Mouse (Mus musculus) layer of hippocampus, postnatal 10 days (tissue): ENCODE measurements around the gene Dnal4. TPM values are rescaled to one million over a fixed set of nuclear protein-coding genes. Genes with fewer than 3 reads are reported as not detected.
"Not testable (repeated sequence)": the region's sequence is repeated elsewhere in the genome, so short reads cannot be mapped to it uniquely, and the experiment has no call there.

Experiments
- DNase-seq, 2 experiments: peaks; one replicate each; pipeline ENCODE4 v3.0.0; 2021; ENCODE audit warnings: low spot score in 2 of 2
- long read RNA-seq: library from polyadenylated mRNA; stranded (forward); transcript quantifications from one replicate; pipeline ENCODE4 v2.0.0, GENCODE M21; 2023
- total RNA-seq, 2 experiments: library from RNA; stranded (reverse); gene quantifications; 2 replicates each; pipeline ENCODE4 v1.2.3; 2021

Gene Dnal4
- 10 to 100 TPM; 31.9 to 33.4 TPM for total RNA-seq
- long read RNA-seq, transcript Dnal4-201 (4 exons, 1,472 nt) = major isoform, 45 of 58 reads
- long read RNA-seq, partial matches to known transcripts = 7 of 58 reads
- long read RNA-seq, other reads (novel, unspliced or antisense) = 3 of 58 reads

- no peak for DNase-seq
Measured at GRCm38 (mm10) chr15:79777749-79778148, at the start of gene Dnal4. TSS of gene Dnal4 (minus strand) at chr15:79777849.

GRCm38 (mm10) chr15:79827061-79827777, 49.6 kb upstream of the Dnal4 start:
- peak in 1 of 2 experiments; percentile 34 for DNase-seq

GRCm38 (mm10) chr15:79826221-79826935, 48.7 kb upstream of the Dnal4 start:
- DNase-seq = no peak

GRCm38 (mm10) chr15:79825146-79825825, 47.6 kb upstream of the Dnal4 start:
- DNase-seq = peak; percentile 39 to 60

GRCm38 (mm10) chr15:79823588-79824280, 46.1 kb upstream of the Dnal4 start:
- peak; percentile 33 to 52 for DNase-seq

- no peak for DNase-seq
Measured at GRCm38 (mm10) chr15:79822265-79823199, 44.9 kb upstream of the Dnal4 start.

- DNase-seq = no peak
Measured at GRCm38 (mm10) chr15:79818325-79818724, 40.7 kb upstream of the Dnal4 start.

- no peak for DNase-seq
Measured at GRCm38 (mm10) chr15:79813666-79814258, 36.1 kb upstream of the Dnal4 start.

- not testable (repeated sequence) for DNase-seq
Measured at GRCm38 (mm10) chr15:79812840-79813239, 35.2 kb upstream of the Dnal4 start.

GRCm38 (mm10) chr15:79810997-79811396, 33.3 kb upstream of the Dnal4 start:
- DNase-seq = no peak

GRCm38 (mm10) chr15:79810061-79810460, 32.4 kb upstream of the Dnal4 start:
- DNase-seq = no peak

- DNase-seq = no peak
Measured at GRCm38 (mm10) chr15:79808658-79809057, 31.0 kb upstream of the Dnal4 start.

- peak in 1 of 2 experiments; percentile 71 for DNase-seq
Measured at GRCm38 (mm10) chr15:79808114-79808513, 30.5 kb upstream of the Dnal4 start.

GRCm38 (mm10) chr15:79807050-79807449, 29.4 kb upstream of the Dnal4 start:
- DNase-seq = no peak

- DNase-seq = no peak
Measured at GRCm38 (mm10) chr15:79805246-79805645, 27.6 kb upstream of the Dnal4 start.

GRCm38 (mm10) chr15:79804352-79805071, 26.9 kb upstream of the Dnal4 start, which contains the start of gene Nptxr:
TSS of gene Nptxr (minus strand) at chr15:79804766.
- DNase-seq = peak in 1 of 2 experiments; percentile 79

- DNase-seq = no peak
Measured at GRCm38 (mm10) chr15:79803533-79804351, 26.1 kb upstream of the Dnal4 start.

GRCm38 (mm10) chr15:79802304-79802703, 24.7 kb upstream of the Dnal4 start:
- DNase-seq = peak in 1 of 2 experiments; percentile 29
